Mouse (Mus musculus): ENCODE measurements around the gene Commd4. TPM values are rescaled to one million over a fixed set of nuclear protein-coding genes. Genes with fewer than 3 reads are reported as not detected.
"Not testable (repeated sequence)": the region's sequence is repeated elsewhere in the genome, so short reads cannot be mapped to it uniquely, and the experiment has no call there.

Gene Commd4
- 100 to 1,000 TPM; 295 to 389 TPM for polyA plus RNA-seq (2017; shearing (Covaris generic))

- ATAC-seq = peak; percentile 83
Observed at GRCm38 (mm10) chr9:57158013-57158470, at the start of gene Commd4. Commd4 (minus strand) TSS chr9:57158331.

GRCm38 (mm10) chr9:57206896-57207295, 48.8 kb upstream of the Commd4 start:
- ATAC-seq = no peak

- ATAC-seq = not testable (repeated sequence)
Observed at GRCm38 (mm10) chr9:57203571-57203970, 45.4 kb upstream of the Commd4 start.

- ATAC-seq = no peak
Observed at GRCm38 (mm10) chr9:57202981-57203380, 44.9 kb upstream of the Commd4 start.

GRCm38 (mm10) chr9:57197414-57197813, 39.3 kb upstream of the Commd4 start:
- ATAC-seq = no peak

- ATAC-seq = no peak
Observed at GRCm38 (mm10) chr9:57196708-57197107, 38.6 kb upstream of the Commd4 start.

- ATAC-seq = no peak
Observed at GRCm38 (mm10) chr9:57168411-57168810, 10.3 kb upstream of the Commd4 start.

GRCm38 (mm10) chr9:57166173-57166572, 8.0 kb upstream of the Commd4 start:
- no peak for ATAC-seq

- ATAC-seq = no peak
Observed at GRCm38 (mm10) chr9:57163137-57163536, 5.0 kb upstream of the Commd4 start.

- no peak for ATAC-seq
Observed at GRCm38 (mm10) chr9:57162496-57162895, 4.4 kb upstream of the Commd4 start.

- no peak for ATAC-seq
Observed at GRCm38 (mm10) chr9:57158506-57158905, 375 bp upstream of the Commd4 start.

GRCm38 (mm10) chr9:57157499-57157898, 632 bp downstream of the Commd4 start:
- peak; percentile 81 for ATAC-seq

GRCm38 (mm10) chr9:57156823-57157222, 1.3 kb downstream of the Commd4 start:
- no peak for ATAC-seq

GRCm38 (mm10) chr9:57156383-57156782, 1.7 kb downstream of the Commd4 start:
- no peak for ATAC-seq

GRCm38 (mm10) chr9:57152331-57152730, 5.8 kb downstream of the Commd4 start:
- no peak for ATAC-seq

GRCm38 (mm10) chr9:57150192-57150591, 7.9 kb downstream of the Commd4 start:
- no peak for ATAC-seq

- ATAC-seq = no peak
Observed at GRCm38 (mm10) chr9:57149021-57149420, 9.1 kb downstream of the Commd4 start.

GRCm38 (mm10) chr9:57148144-57148878, 9.8 kb downstream of the Commd4 start, which contains the start of gene Neil1:
Neil1 (minus strand) TSS chr9:57148305.
- peak; percentile 95 for ATAC-seq

- ATAC-seq = no peak
Observed at GRCm38 (mm10) chr9:57147205-57148143, 10.7 kb downstream of the Commd4 start.

GRCm38 (mm10) chr9:57146451-57147066, 11.6 kb downstream of the Commd4 start:
- ATAC-seq = no peak

- ATAC-seq = no peak
Observed at GRCm38 (mm10) chr9:57144830-57145229, 13.3 kb downstream of the Commd4 start.

- no peak for ATAC-seq
Observed at GRCm38 (mm10) chr9:57143212-57143611, 14.9 kb downstream of the Commd4 start.
